In the genomic region with DNA sequence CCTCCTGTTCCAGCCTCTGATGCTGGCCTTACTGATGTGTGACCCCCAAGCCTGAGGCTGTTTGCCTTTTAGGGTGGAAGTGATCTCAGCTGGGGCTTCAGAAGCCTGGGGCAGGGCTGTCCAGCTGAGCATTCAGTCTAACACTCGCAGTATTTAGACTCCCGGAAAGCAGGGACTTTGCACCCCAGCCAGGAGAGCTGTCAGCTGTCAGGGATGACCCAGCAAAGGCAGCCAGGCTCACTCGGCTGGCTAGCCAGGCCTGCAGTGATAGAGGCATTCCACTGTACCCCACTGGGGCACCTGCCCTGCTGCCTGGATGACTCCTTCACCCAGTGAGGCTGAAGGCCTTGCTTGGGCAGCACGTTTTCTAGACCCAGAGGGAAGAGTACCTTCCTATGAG, we compare ENCODE assay signal across 1 mouse cellular context.
A peak's percentile ranks its signal among the peaks of the same experiment; 100 is the strongest.
TF ChIP-seq lines count a peak whose summit lies in the region.

No protein-coding gene starts in this region.

TF ChIP-seq in myocyte, 11 proteins besides CTCF, POLR2A, EP300 and RAD21 (continued from another document):
- no peak for TF ChIP-seq POLR2AphosphoS2 (IDR thresholded peaks at IDR 0.05; ENCODE audit: insufficient read length, low read depth)
- peak in 1 of 3 experiments; percentile 82 for TF ChIP-seq MYOG (IDR thresholded peaks at IDR 0.05; ENCODE audit: control insufficient read depth in 1 of 3, insufficient read depth in 1 of 3, insufficient read length in 2 of 3, low read depth in 2 of 3)
- TF ChIP-seq MYOD1 (IDR thresholded peaks at IDR 0.05; ENCODE audit: control insufficient read depth in 1 of 3, insufficient read length in 2 of 3, low read depth in 2 of 3) = peak in 2 of 3 experiments; percentile 39 to 71
